Mouse (Mus musculus): ENCODE results near the gene Wdr63. TPM values are rescaled to one million over a fixed set of nuclear protein-coding genes. Genes with fewer than 3 reads are reported as not detected.
A peak's percentile ranks its signal among the peaks of the same experiment; 100 is the strongest.

The Wdr63 gene
- total RNA-seq (2021): not detected
- long read RNA-seq, experiment 1: 0 reads
- long read RNA-seq, experiment 2: 0 reads

- peak; percentile 23 for DNase-seq
- Histone ChIP-seq H3K27ac (peak within 1 kb of the TSS; percentile 5; the same call in 1 of the 2 replicates), H3K4me3 (peak within 1 kb of the TSS; percentile 63)
- no peak for TF ChIP-seq CTCF (IDR thresholded peaks at IDR 0.05)
- intact Hi-C loops (cut with DNase I): loop anchor here (10.0 kb wide), 1 partner anchor 67 kb away; no protein-coding TSS in a partner anchor
Observed at GRCm38 (mm10) chr3:146107921-146108571, at the start of gene Wdr63. Gene Wdr63, minus strand, starts transcription at chr3:146108130.

- intact Hi-C loops (cut with DNase I): no loop called here
- H3K4me3 ChIP-seq: no peak overlapping the region
Observed at GRCm38 (mm10) chr3:146156811-146157210, 48.9 kb upstream of the Wdr63 start.

GRCm38 (mm10) chr3:146155628-146156576 lies 48.0 kb upstream of the Wdr63 start:
- intact Hi-C loops (cut with DNase I): no loop called here
- no peak for TF ChIP-seq CTCF (IDR thresholded peaks at IDR 0.05)
- DNase-seq: no peak
- Histone ChIP-seq H3K27ac (no peak overlapping the region), H3K4me3 (no peak overlapping the region)

More at GRCm38 (mm10) chr3:146156811-146157210, 48.9 kb upstream of the Wdr63 start:
- no peak for TF ChIP-seq CTCF (IDR thresholded peaks at IDR 0.05)
- H3K27ac ChIP-seq: no peak overlapping the region
- DNase-seq: no peak

GRCm38 (mm10) chr3:146153862-146154611 lies 46.1 kb upstream of the Wdr63 start:
- no peak for TF ChIP-seq CTCF (IDR thresholded peaks at IDR 0.05)
- no peak overlapping the region for H3K27ac ChIP-seq
- DNase-seq: peak; percentile 29
- H3K4me3 ChIP-seq: no peak overlapping the region
- intact Hi-C loops (cut with DNase I): no loop called here

GRCm38 (mm10) chr3:146152913-146153312 lies 45.0 kb upstream of the Wdr63 start:
- Histone ChIP-seq H3K27ac (no peak overlapping the region), H3K4me3 (no peak overlapping the region)
- DNase-seq: no peak
- TF ChIP-seq CTCF (IDR thresholded peaks at IDR 0.05): no peak
- intact Hi-C loops (cut with DNase I): no loop called here

GRCm38 (mm10) chr3:146152348-146152747 lies 44.4 kb upstream of the Wdr63 start:
- no peak overlapping the region for H3K27ac ChIP-seq
- DNase-seq: no peak
- no peak for TF ChIP-seq CTCF (IDR thresholded peaks at IDR 0.05)

GRCm38 (mm10) chr3:146151755-146152154 lies 43.8 kb upstream of the Wdr63 start:
- no peak overlapping the region for H3K27ac ChIP-seq
- no peak for DNase-seq
- no peak for TF ChIP-seq CTCF (IDR thresholded peaks at IDR 0.05)
- H3K4me3 ChIP-seq: no peak overlapping the region
- intact Hi-C loops (cut with DNase I): no loop called here

More at GRCm38 (mm10) chr3:146152348-146152747, 44.4 kb upstream of the Wdr63 start:
- H3K4me3 ChIP-seq: no peak overlapping the region
- intact Hi-C loops (cut with DNase I): no loop called here

GRCm38 (mm10) chr3:146151328-146151727 lies 43.4 kb upstream of the Wdr63 start:
- intact Hi-C loops (cut with DNase I): no loop called here
- no peak overlapping the region for H3K27ac ChIP-seq
- no peak for DNase-seq
- no peak overlapping the region for H3K4me3 ChIP-seq
- TF ChIP-seq CTCF (IDR thresholded peaks at IDR 0.05): no peak

- Histone ChIP-seq H3K4me3 (peak overlapping the region; percentile 67), H3K27ac (no peak overlapping the region)
- DNase-seq: no peak
- TF ChIP-seq CTCF (IDR thresholded peaks at IDR 0.05): no peak
- intact Hi-C loops (cut with DNase I): no loop called here
Observed at GRCm38 (mm10) chr3:146150560-146150959, 42.6 kb upstream of the Wdr63 start.

GRCm38 (mm10) chr3:146150058-146150400 lies 42.1 kb upstream of the Wdr63 start:
- no peak for TF ChIP-seq CTCF (IDR thresholded peaks at IDR 0.05)
- Histone ChIP-seq H3K4me3 (peak overlapping the region; percentile 67), H3K27ac (no peak overlapping the region)
- intact Hi-C loops (cut with DNase I): no loop called here
- peak; percentile 54 for DNase-seq

GRCm38 (mm10) chr3:146149156-146150057 lies 41.5 kb upstream of the Wdr63 start, which contains the start of gene Mcoln2:
Gene Mcoln2, plus strand, starts transcription at chr3:146149833.
- Histone ChIP-seq H3K27ac (no peak within 1 kb of the TSS), H3K4me3 (peak within 1 kb of the TSS; percentile 67)
- TF ChIP-seq CTCF (IDR thresholded peaks at IDR 0.05): no peak
- intact Hi-C loops (cut with DNase I): no loop called here
- DNase-seq: peak; percentile 20
